Mouse (Mus musculus) heart, postnatal 0 days (tissue): ENCODE results near the gene Fbln1.

ENCODE experiments used
- CTCF ChIP-seq: IDR thresholded peaks from 2 replicates; pipeline ENCODE4 v1.5.1; 2016; ENCODE audit warnings: antibody characterized with exemption, control low read depth, low read depth
- EP300 ChIP-seq: IDR thresholded peaks from 2 replicates; pipeline ENCODE4 v1.6.1; 2016; ENCODE audit warnings: antibody characterized with exemption, low read depth

- TF ChIP-seq CTCF, result no peak
- no peak for TF ChIP-seq EP300
Observed at GRCm38 (mm10) chr15:85248311-85248710, 42.6 kb downstream of the Fbln1 start.
